Mouse (Mus musculus) midbrain, postnatal 0 days (tissue): ENCODE measurements around the gene Trpm6. TPM values are rescaled to one million over a fixed set of nuclear protein-coding genes. Genes with fewer than 3 reads are reported as not detected.

Experiments
- ATAC-seq: fragments of 200-750 bp; cut with Nextera tagmentation; 2 replicates; pipeline ENCODE4 v1.8.0; 2017; ENCODE audit warnings: moderate number of reproducible peaks, mild to moderate bottlenecking, moderate TSS enrichment, moderate library complexity; ENCODE audit not compliant: low FRiP score
- DNase-seq: peaks from one replicate; pipeline ENCODE4 v3.0.0-alpha.2; 2015; ENCODE audit warnings: low spot score
- H3K27ac ChIP-seq: fragments of 300-500 bp; sonication (generic); 2 replicates; pipeline ENCODE4 v1.5.1; 2014; ENCODE audit warnings: low read depth, mild to moderate bottlenecking, low read length, mixed read lengths
- H3K27me3 ChIP-seq: fragments of 300-500 bp; sonication (generic); 2 replicates; pipeline ENCODE4 v1.6.1; 2014; ENCODE audit warnings: low read length, control low read depth, mixed read lengths; ENCODE audit not compliant: insufficient read depth
- H3K36me3 ChIP-seq: fragments of 300-500 bp; sonication (generic); 2 replicates; pipeline ENCODE4 v1.6.1; 2014; ENCODE audit warnings: low read length, control low read depth, mixed read lengths; ENCODE audit not compliant: insufficient read depth
- H3K4me1 ChIP-seq: fragments of 300-500 bp; sonication (generic); 2 replicates; pipeline ENCODE4 v1.6.1; 2014; ENCODE audit warnings: mild to moderate bottlenecking, control low read depth, antibody characterized with exemption, low read length, mixed read lengths; ENCODE audit not compliant: insufficient read depth
- H3K4me2 ChIP-seq: fragments of 300-500 bp; sonication (generic); 2 replicates; pipeline ENCODE4 v1.6.1; 2014; ENCODE audit warnings: low read depth, mild to moderate bottlenecking, low read length, mixed read lengths; ENCODE audit not compliant: poor library complexity, severe bottlenecking
- H3K4me3 ChIP-seq: fragments of 300-500 bp; sonication (generic); 2 replicates; pipeline ENCODE4 v1.5.1; 2014; ENCODE audit warnings: low read depth, mild to moderate bottlenecking, low read length, moderate library complexity
- H3K9ac ChIP-seq: fragments of 300-500 bp; sonication (generic); replicated peaks from 2 replicates; pipeline ENCODE4 v1.6.1; 2014; ENCODE audit warnings: mild to moderate bottlenecking, low read length, moderate library complexity, mixed read lengths; ENCODE audit not compliant: poor library complexity, severe bottlenecking
- H3K9me3 ChIP-seq: fragments of 300-500 bp; sonication (generic); 2 replicates; pipeline ENCODE4 v1.6.1; 2016; ENCODE audit warnings: low read length, control low read depth
- CTCF ChIP-seq: IDR thresholded peaks from 2 replicates; pipeline ENCODE4 v1.5.1; 2016; ENCODE audit warnings: antibody characterized with exemption, mild to moderate bottlenecking
- WGBS: fragments of 180-500 bp; shearing (Covaris S2); extraction: QIAGEN DNeasy Blood & Tissue Kit; methylation state at CpG from one replicate; pipeline ENCODE4 v1.1.7; 2014; 5-methylcytosine and 5-hydroxymethylcytosine counted together
- polyA plus RNA-seq: library from polyadenylated mRNA; unstranded; fragments of >200 nt; fragmentation: Nextera tagmentation; extraction: Ambion mirVana; gene quantifications from 2 replicates; pipeline ENCODE4 v1.2.1, GENCODE M21; 2015
- total RNA-seq: library from RNA; depleted of rRNA; stranded (reverse); fragments of >200 nt; gene quantifications from 2 replicates; pipeline ENCODE4 v1.2.3, GENCODE M21; 2014

Trpm6 gene
- total and polyA plus RNA-seq, 2 experiments from 2014 or later: 0.26 to 0.38 TPM

DNA sequence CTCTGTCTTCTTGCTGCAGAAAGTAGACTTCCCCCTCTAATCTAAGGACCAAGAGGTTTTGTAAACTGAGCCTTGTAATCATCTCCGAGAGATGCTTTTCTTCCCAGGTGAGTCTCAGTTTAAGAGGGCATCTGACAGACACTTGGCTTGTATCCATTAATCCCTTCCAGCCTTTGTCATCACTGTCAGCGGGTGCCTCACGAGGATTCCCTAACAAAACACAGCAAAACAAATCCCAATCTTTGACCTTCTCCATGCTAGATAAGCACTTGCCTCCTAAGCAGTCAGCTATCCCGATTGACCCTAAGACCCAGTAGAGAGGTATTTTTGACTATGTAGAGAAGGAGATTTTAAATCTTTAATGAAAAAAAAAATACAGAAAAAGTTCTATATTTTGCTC is 7.9 kb downstream of the Trpm6 start:
- DNase-seq: no peak
- Histone ChIP-seq H3K9ac (no peak overlapping the region), H3K4me3 (no peak overlapping the region), H3K27me3 (no peaks in the 10 kb centered on the region), H3K4me2 (no peak overlapping the region), H3K4me1 (no peaks in the 10 kb centered on the region), H3K9me3 (no peaks in the 10 kb centered on the region), H3K27ac (no peak overlapping the region), H3K36me3 (no peaks in the 10 kb centered on the region)
- TF ChIP-seq CTCF: no peak
- ATAC-seq: no peak
- WGBS: 39% methylated on average over 4 of the region's 4 CpGs

DNA sequence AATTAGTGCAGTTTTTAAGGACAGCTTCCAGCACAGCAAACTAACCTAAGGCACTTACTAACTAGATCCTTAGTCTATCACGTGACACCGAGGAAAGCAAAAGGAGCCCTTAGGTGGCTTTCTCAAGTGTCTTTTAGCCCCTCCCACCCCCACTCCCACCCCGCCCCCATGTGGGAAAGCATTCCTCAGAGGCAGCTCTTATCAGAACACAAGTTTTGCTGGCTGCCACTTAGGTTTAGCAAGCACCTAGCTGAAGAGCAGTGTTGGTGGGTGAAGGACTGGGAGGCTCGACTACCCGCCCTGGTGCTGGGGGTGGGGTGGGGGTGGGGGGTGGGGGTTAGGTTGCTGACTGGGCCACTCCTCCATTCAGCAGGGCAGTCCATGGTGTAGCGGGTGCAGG is 8.5 kb downstream of the Trpm6 start:
- WGBS: 12% methylated on average over 6 of the region's 6 CpGs

DNA sequence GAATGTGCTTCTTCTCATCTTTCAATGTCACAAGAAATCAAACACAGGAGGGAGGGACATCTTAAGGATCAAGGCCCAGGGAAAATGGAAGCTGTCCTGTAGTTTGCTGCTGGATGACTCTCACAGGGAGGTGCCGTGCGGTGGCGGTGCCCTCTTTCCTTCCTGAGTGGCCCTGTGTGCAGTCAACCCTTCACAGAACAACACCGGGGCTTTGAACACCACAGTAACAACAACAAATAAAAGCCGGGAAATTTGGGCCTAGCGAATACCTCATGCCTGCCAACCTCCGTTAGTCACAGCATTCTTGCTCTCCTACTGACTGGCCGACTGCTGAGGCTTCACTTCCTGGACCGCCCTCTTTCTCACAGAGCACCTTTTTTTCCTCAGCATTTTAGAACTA is 9.1 kb downstream of the Trpm6 start:
- no peak for DNase-seq
- H3K27ac ChIP-seq: no peak overlapping the region

More for the DNA sequence above, 8.5 kb downstream of the Trpm6 start:
- Histone ChIP-seq H3K4me3 (no peak overlapping the region), H3K27ac (no peak overlapping the region), H3K4me2 (no peak overlapping the region), H3K36me3 (no peaks in the 10 kb centered on the region), H3K4me1 (no peaks in the 10 kb centered on the region), H3K27me3 (no peaks in the 10 kb centered on the region), H3K9ac (no peak overlapping the region), H3K9me3 (no peaks in the 10 kb centered on the region)
- no peak for ATAC-seq
- no peak for TF ChIP-seq CTCF
- DNase-seq: no peak

DNA sequence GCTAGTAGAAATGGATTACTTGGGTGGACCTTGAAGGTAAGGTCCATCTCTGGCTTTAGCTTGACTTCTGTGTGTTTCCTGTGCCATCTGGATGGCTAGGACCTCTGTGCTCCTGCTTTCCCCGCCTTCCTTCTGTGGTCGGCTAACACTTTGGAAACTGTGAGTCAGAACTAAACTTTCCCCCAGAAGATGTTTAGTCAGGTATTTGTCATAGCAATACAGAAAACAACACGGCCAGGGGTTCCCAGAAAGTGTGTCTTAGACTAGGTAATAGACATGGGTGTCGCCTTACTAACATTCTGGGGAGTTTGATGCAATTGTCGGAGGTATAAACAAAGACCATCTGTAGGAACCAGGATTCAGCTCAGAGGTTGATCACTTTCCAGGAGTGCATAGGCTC is 16.6 kb downstream of the Trpm6 start:
- WGBS: 85% methylated on average over 5 of the region's 5 CpGs
- TF ChIP-seq CTCF: no peak

More for the DNA sequence above, 9.1 kb downstream of the Trpm6 start:
- no peak overlapping the region for H3K4me3 ChIP-seq
- no peaks in the 10 kb centered on the region for H3K4me1 ChIP-seq
- WGBS: 18% methylated on average over 9 of the region's 9 CpGs
- no peak overlapping the region for H3K9ac ChIP-seq
- no peak for TF ChIP-seq CTCF
- H3K27me3 ChIP-seq: no peaks in the 10 kb centered on the region
- no peak overlapping the region for H3K4me2 ChIP-seq
- ATAC-seq: no peak
- no peaks in the 10 kb centered on the region for H3K36me3 ChIP-seq
- H3K9me3 ChIP-seq: no peaks in the 10 kb centered on the region

DNA sequence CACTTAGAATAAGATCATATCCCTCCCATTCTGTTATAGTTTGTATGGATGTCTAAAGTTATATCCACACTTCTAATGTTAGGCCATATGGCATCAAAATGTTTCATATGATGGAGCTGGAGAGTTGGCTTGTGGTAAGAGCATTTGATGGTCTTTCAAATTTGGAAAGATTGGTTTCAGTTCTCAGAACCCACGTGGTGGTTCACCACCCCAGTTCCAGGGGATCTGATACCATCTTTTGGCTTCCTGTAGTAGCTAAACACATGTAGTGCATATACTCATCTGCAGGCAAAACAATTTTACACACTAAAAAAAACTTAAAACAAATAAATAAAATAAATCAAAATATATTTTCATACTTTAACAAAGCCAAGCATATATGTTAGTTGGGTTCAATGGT is 21.3 kb downstream of the Trpm6 start:
- Histone ChIP-seq H3K27ac (no peak overlapping the region), H3K4me3 (no peak overlapping the region), H3K27me3 (no peaks in the 10 kb centered on the region), H3K4me2 (no peak overlapping the region), H3K9me3 (no peaks in the 10 kb centered on the region), H3K4me1 (no peaks in the 10 kb centered on the region), H3K9ac (no peak overlapping the region), H3K36me3 (no peaks in the 10 kb centered on the region)
- DNase-seq (no peak), ATAC-seq (no peak)
- 83% methylated on average over 1 of the region's 1 CpGs for WGBS
- TF ChIP-seq CTCF: no peak

More for the DNA sequence above, 16.6 kb downstream of the Trpm6 start:
- no peaks in the 10 kb centered on the region for H3K27me3 ChIP-seq
- no peak overlapping the region for H3K27ac ChIP-seq
- no peak overlapping the region for H3K4me2 ChIP-seq
- no peak overlapping the region for H3K4me3 ChIP-seq
- no peaks in the 10 kb centered on the region for H3K36me3 ChIP-seq
- no peaks in the 10 kb centered on the region for H3K9me3 ChIP-seq
- ATAC-seq: no peak
- no peak overlapping the region for H3K9ac ChIP-seq
- no peak for DNase-seq
- H3K4me1 ChIP-seq: no peaks in the 10 kb centered on the region

DNA sequence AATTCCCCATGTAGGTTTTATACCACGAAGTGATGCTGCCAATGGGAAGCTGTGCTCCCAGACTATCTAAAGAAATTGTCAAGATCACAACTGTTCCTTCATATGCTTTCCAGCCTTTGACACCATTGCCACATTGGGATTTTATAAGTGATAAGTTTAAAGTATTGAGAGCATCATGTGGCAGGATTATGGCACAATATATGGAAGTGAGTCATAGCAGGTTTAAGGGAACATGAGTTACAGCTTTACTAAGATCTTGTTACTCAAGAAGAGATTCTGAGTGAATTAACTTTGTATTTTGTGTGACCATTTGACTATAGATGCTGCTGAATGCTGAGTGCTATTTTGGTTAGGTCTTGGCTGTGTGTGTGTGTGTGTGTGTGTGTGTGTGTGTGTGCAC is 21.8 kb downstream of the Trpm6 start:
- WGBS: 88% methylated on average over 1 of the region's 1 CpGs
- Histone ChIP-seq H3K27me3 (no peaks in the 10 kb centered on the region), H3K4me2 (no peak overlapping the region), H3K9ac (no peak overlapping the region), H3K4me1 (no peaks in the 10 kb centered on the region), H3K27ac (no peak overlapping the region), H3K36me3 (no peaks in the 10 kb centered on the region), H3K4me3 (no peak overlapping the region), H3K9me3 (no peaks in the 10 kb centered on the region)
- ATAC-seq: no peak
- no peak for DNase-seq
- no peak for TF ChIP-seq CTCF
